Mouse (Mus musculus) adrenal gland (tissue): Measurements from ENCODE around the gene Uxt.

Experiments used
- intact Hi-C: fragments of 180-260 bp; cut with DNase I; formaldehyde crosslinking; loops from one replicate; pipeline ENCODE4 v1.15.1; 2025
- long read RNA-seq, 2 experiments: library from polyadenylated mRNA; unstranded; transcript quantifications; one replicate each; pipeline ENCODE4 v2.0.0; 2020; ENCODE audit warnings: borderline replicate concordance in 1 of 2; ENCODE audit not compliant: insufficient replicate concordance in 1 of 2

Gene Uxt
- long read RNA-seq, experiment 1, transcript Uxt-202 (7 exons, 875 nt): major isoform, 21 of 27 reads
- long read RNA-seq, experiment 1, partial matches to known transcripts: 1 of 27 reads
- long read RNA-seq, experiment 1, other reads (novel, unspliced or antisense): 4 of 27 reads
- long read RNA-seq, experiment 2, transcript Uxt-202 (7 exons, 875 nt): major isoform, 18 of 21 reads
- long read RNA-seq, experiment 2, partial matches to known transcripts: 0 of 21 reads
- long read RNA-seq, experiment 2, other reads (novel, unspliced or antisense): 2 of 21 reads

- intact Hi-C loops: no loop called here
Observed at GRCm38 (mm10) chrX:20961477-20962378, at the start of gene Uxt. Gene Uxt, minus strand, starts transcription at chrX:20962017.

GRCm38 (mm10) chrX:20980901-20981300 lies 19.1 kb upstream of the Uxt start:
- intact Hi-C loops: no loop called here

GRCm38 (mm10) chrX:20950191-20950880 lies 11.5 kb downstream of the Uxt start, which contains the start of gene Elk1:
Gene Elk1, minus strand, starts transcription at chrX:20950608.
- intact Hi-C loops: no loop called here

DNA sequence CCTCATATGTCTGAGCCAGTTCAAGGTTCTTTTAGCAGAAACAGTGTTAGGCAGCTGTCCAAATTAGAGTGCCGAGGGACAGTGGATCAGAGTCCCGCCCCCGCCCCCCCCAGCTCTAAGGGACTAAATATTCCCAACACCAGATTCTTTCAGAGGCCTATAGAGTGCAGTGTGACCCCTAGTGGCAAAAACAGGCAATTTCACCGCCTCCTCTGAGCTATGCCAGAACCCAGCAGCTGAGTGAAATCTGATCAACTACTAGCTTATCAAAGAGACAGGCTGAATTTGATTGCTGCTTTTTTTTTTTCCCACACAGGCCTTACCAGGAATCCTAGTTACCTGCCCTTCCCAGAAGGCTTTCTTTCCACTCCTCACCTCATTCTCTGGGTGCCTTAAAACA lies 15.8 kb downstream of the Uxt start:
- intact Hi-C loops: loop anchor here (5.0 kb wide), 2 partner anchors 119 to 289 kb away; partner anchors contain the start of gene Uba1

DNA sequence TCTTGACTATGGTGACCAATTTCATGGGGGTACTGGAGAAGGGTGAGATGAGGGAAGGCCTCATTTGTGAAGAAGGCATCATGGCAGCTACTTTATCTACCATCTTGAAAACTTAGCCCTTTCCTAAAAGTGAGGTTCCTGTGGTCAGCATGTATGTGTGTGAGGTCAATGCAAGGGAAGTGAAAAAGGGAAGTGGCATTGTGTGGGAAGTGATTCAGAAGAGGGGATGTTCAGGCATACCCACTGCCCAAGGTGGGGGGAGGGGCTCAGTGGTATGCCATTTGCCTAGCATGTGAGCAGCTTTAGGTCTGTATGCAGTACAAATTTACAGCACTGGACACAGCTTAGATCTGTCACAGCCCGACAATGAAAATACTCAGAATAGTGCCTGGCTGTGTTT lies 29.9 kb downstream of the Uxt start:
- intact Hi-C loops: no loop called here

GRCm38 (mm10) chrX:20931364-20931763 lies 30.5 kb downstream of the Uxt start, which contains the start of gene Cfp:
Gene Cfp, minus strand, starts transcription at chrX:20931555.
- intact Hi-C loops: no loop called here

DNA sequence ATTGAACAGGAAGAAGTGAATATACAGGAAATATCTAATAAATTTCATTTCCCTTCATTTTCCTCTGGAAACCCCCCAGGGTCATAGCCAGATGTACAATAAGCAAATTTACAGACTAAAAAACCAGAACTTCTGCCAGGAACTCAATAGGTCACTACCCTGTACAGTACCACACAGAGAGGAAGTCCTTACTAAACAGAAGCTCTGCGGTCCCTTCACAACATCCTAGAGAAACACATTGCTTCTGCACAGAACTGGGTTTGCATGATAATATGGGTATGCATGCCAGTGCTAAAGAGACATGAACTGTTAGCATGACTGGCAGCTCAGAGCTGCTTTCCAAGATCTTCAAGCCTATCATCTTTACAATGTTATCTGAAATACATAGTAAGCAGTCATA lies 32.0 kb downstream of the Uxt start:
- intact Hi-C loops: no loop called here

GRCm38 (mm10) chrX:20924976-20925375 lies 36.8 kb downstream of the Uxt start:
- intact Hi-C loops: no loop called here

DNA sequence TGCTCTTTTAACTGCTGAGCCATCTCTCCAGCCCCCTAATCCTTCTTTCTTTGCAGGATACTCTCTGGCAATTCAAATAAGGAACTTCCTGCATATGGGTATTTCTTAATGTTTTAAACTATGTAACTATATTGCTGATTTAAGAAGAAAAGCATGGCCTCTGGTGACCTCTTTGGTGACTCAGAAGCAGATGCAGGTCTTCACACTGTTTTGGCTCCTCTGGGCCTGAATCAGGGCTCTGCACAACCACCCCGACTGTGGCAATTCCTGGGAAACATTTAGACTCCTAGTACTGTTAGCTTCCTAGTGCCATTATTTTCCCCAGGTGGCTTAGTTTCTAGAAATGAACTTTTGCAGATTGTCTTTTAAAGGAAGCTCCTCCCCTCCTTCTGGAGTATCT lies 38.3 kb downstream of the Uxt start:
- intact Hi-C loops: no loop called here

- intact Hi-C loops: no loop called here
Observed at GRCm38 (mm10) chrX:20921366-20921765, 40.5 kb downstream of the Uxt start.

- intact Hi-C loops: no loop called here
Observed at GRCm38 (mm10) chrX:20920844-20921364, 40.9 kb downstream of the Uxt start, which contains the start of gene Syn1. Gene Syn1, minus strand, starts transcription at chrX:20921004.

GRCm38 (mm10) chrX:20920249-20920843 lies 41.5 kb downstream of the Uxt start:
- intact Hi-C loops: no loop called here

GRCm38 (mm10) chrX:20915075-20915474 lies 46.7 kb downstream of the Uxt start:
- intact Hi-C loops: no loop called here

DNA sequence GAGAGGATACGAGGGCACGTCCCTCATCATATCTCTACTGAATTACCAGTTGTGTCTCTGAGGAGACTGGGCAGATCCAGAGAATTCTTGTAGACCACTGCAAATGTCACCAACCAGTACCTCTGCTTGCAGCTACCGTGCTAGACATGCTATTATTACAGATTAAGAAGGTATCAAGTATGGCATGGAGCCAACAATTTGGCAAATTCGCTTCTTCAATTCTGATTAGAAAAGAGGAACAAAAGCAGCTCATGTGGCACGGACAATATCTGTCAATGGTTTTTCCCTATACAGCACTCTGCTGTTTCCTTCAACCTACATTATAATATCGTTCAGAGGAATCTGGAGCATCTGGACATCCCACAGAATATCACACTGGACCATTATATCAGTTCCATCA lies 48.1 kb downstream of the Uxt start:
- intact Hi-C loops: no loop called here

GRCm38 (mm10) chrX:20910074-20910473 lies 51.7 kb downstream of the Uxt start:
- intact Hi-C loops: no loop called here
